Mouse (Mus musculus) lung, postnatal 25 days (tissue): ENCODE results near the gene Gm21913.
"Not testable (repeated sequence)": the region's sequence is repeated elsewhere in the genome, so short reads cannot be mapped to it uniquely, and the experiment has no call there.

Experiments
- DNase-seq: peaks from one replicate; pipeline ENCODE4 v3.0.0; 2022; ENCODE audit warnings: low spot score

Gene Gm21913

GRCm38 (mm10) chrY:74623596-74623995 lies at the start of gene Gm21913:
Gene Gm21913, plus strand, starts transcription at chrY:74623896.
- not testable (repeated sequence) for DNase-seq
